Mouse (Mus musculus): ENCODE results near the gene Tex28. TPM values are rescaled to one million over a fixed set of nuclear protein-coding genes. Genes with fewer than 3 reads are reported as not detected.

Gene Tex28
- polyA plus RNA-seq, 1 experiment from 2014 or later: not detected

Other genes with a start within 250 kb of the Tex28 start
- 2.2 and 2.3 TPM in 2 replicates for gene Arhgap4, start 246.0 kb downstream of the Tex28 start, polyA plus RNA-seq (2015; fragmentation: Nextera tagmentation; extraction: Ambion mirVana)
- gene Naa10, start 245.9 kb downstream of the Tex28 start, polyA plus RNA-seq (2015; fragmentation: Nextera tagmentation; extraction: Ambion mirVana): 108 and 110 TPM in 2 replicates
- gene Renbp, start 237.0 kb downstream of the Tex28 start, polyA plus RNA-seq (2015; fragmentation: Nextera tagmentation; extraction: Ambion mirVana): 8.3 and 9.3 TPM in 2 replicates
- 59.4 and 61.6 TPM in 2 replicates for gene Hcfc1, start 201.5 kb downstream of the Tex28 start, polyA plus RNA-seq (2015; fragmentation: Nextera tagmentation; extraction: Ambion mirVana)
- 33.3 and 38.2 TPM in 2 replicates for gene Irak1, start 143.9 kb downstream of the Tex28 start, polyA plus RNA-seq (2015; fragmentation: Nextera tagmentation; extraction: Ambion mirVana)
- not detected in 2 replicates for gene Opn1mw, start 40.4 kb downstream of the Tex28 start, polyA plus RNA-seq (2015; fragmentation: Nextera tagmentation; extraction: Ambion mirVana)
- 15.9 and 16.4 TPM in 2 replicates for gene Mecp2, start 32.5 kb downstream of the Tex28 start, polyA plus RNA-seq (2015; fragmentation: Nextera tagmentation; extraction: Ambion mirVana)
- 0.19 TPM in 1 of 2 replicates, not detected in the other for gene Tktl1, start 9.4 kb upstream of the Tex28 start, polyA plus RNA-seq (2015; fragmentation: Nextera tagmentation; extraction: Ambion mirVana)
- gene Flna, start 82.0 kb upstream of the Tex28 start, polyA plus RNA-seq (2015; fragmentation: Nextera tagmentation; extraction: Ambion mirVana): 105 and 116 TPM in 2 replicates
- gene Emd, start 86.8 kb upstream of the Tex28 start, polyA plus RNA-seq (2015; fragmentation: Nextera tagmentation; extraction: Ambion mirVana): 17.7 and 18.1 TPM in 2 replicates
- gene Rpl10, start 103.0 kb upstream of the Tex28 start, polyA plus RNA-seq (2015; fragmentation: Nextera tagmentation; extraction: Ambion mirVana): 503 and 525 TPM in 2 replicates
- gene Taz, start 114.1 kb upstream of the Tex28 start, polyA plus RNA-seq (2015; fragmentation: Nextera tagmentation; extraction: Ambion mirVana): 93.6 and 101 TPM in 2 replicates
- gene Dnase1l1, start 114.5 kb upstream of the Tex28 start, polyA plus RNA-seq (2015; fragmentation: Nextera tagmentation; extraction: Ambion mirVana): 2.2 and 2.4 TPM in 2 replicates
- gene Atp6ap1, start 129.3 kb upstream of the Tex28 start, polyA plus RNA-seq (2015; fragmentation: Nextera tagmentation; extraction: Ambion mirVana): 185 and 191 TPM in 2 replicates
- 923 and 936 TPM in 2 replicates for gene Gdi1, start 137.2 kb upstream of the Tex28 start, polyA plus RNA-seq (2015; fragmentation: Nextera tagmentation; extraction: Ambion mirVana)
- gene Fam50a, start 145.2 kb upstream of the Tex28 start, polyA plus RNA-seq (2015; fragmentation: Nextera tagmentation; extraction: Ambion mirVana): 65.1 and 65.6 TPM in 2 replicates
- gene Plxna3, start 161.2 kb upstream of the Tex28 start, polyA plus RNA-seq (2015; fragmentation: Nextera tagmentation; extraction: Ambion mirVana): 63.0 and 68.8 TPM in 2 replicates
- gene Lage3, start 185.8 kb upstream of the Tex28 start, polyA plus RNA-seq (2015; fragmentation: Nextera tagmentation; extraction: Ambion mirVana): 82.9 and 87.9 TPM in 2 replicates
- gene Ubl4a, start 205.4 kb upstream of the Tex28 start, polyA plus RNA-seq (2015; fragmentation: Nextera tagmentation; extraction: Ambion mirVana): 68.4 and 69.0 TPM in 2 replicates
- gene Slc10a3, start 205.5 kb upstream of the Tex28 start, polyA plus RNA-seq (2015; fragmentation: Nextera tagmentation; extraction: Ambion mirVana): 6.9 and 7.0 TPM in 2 replicates
- gene Fam3a, start 225.4 kb upstream of the Tex28 start, polyA plus RNA-seq (2015; fragmentation: Nextera tagmentation; extraction: Ambion mirVana): 36.3 and 40.1 TPM in 2 replicates
- gene Ikbkg, start 225.5 kb upstream of the Tex28 start, polyA plus RNA-seq (2015; fragmentation: Nextera tagmentation; extraction: Ambion mirVana): 18.1 and 19.7 TPM in 2 replicates

Data from forebrain, embryonic 15.5 days (tissue).